Mouse (Mus musculus): ENCODE measurements at regions not wholly inside any gene's neighbourhood (a gene's known extent, or its start where the extent isn't known, plus 50 kb on each side); places are given as distances from the start of the nearest gene placed in this dataset.

GRCm38 (mm10) chr14:36819826-36820225, 148.8 kb downstream of the Ccser2 start:
- 64% methylated on average over 1 of the region's 1 CpGs for WGBS
- H3K4me2 ChIP-seq (replicated peaks; ENCODE audit: low read depth, low read length), result no peak overlapping the region
- no peaks in the 10 kb centered on the region for H3K27me3 ChIP-seq (ENCODE audit: insufficient read depth, low read length)
- H3K9ac ChIP-seq (replicated peaks; ENCODE audit: low read length), result no peak overlapping the region
- no peak overlapping the region for H3K27ac ChIP-seq (ENCODE audit: low read length)
- no peaks in the 10 kb centered on the region for H3K9me3 ChIP-seq (ENCODE audit: low read length)
- no peak for ATAC-seq (ENCODE audit: low FRiP score, low TSS enrichment)
- no peak overlapping the region for H3K4me3 ChIP-seq (ENCODE audit: low read length)
- H3K36me3 ChIP-seq (ENCODE audit: insufficient read depth, low read length), result no peaks in the 10 kb centered on the region
- H3K4me1 ChIP-seq (ENCODE audit: insufficient read depth, low read length), result no peaks in the 10 kb centered on the region

- ATAC-seq (ENCODE audit: low FRiP score, low TSS enrichment), result no peak
- H3K4me1 ChIP-seq (ENCODE audit: insufficient read depth, low read length), result no peaks in the 10 kb centered on the region
- no peaks in the 10 kb centered on the region for H3K27me3 ChIP-seq (ENCODE audit: insufficient read depth, low read length)
- H3K4me3 ChIP-seq (ENCODE audit: low read length), result no peak overlapping the region
- no peak overlapping the region for H3K9ac ChIP-seq (replicated peaks; ENCODE audit: low read length)
- no peaks in the 10 kb centered on the region for H3K36me3 ChIP-seq (ENCODE audit: insufficient read depth, low read length)
- no peak overlapping the region for H3K4me2 ChIP-seq (replicated peaks; ENCODE audit: low read depth, low read length)
- H3K27ac ChIP-seq (ENCODE audit: low read length), result no peak overlapping the region
- 64% methylated on average over 2 of the region's 3 CpGs for WGBS
- H3K9me3 ChIP-seq (ENCODE audit: low read length), result no peaks in the 10 kb centered on the region
Observed at GRCm38 (mm10) chr14:36802418-36802817, 166.2 kb downstream of the Ccser2 start.

- Histone ChIP-seq H3K36me3 (ENCODE audit: insufficient read depth, low read length) (no peaks in the 10 kb centered on the region), H3K9me3 (ENCODE audit: low read length) (no peaks in the 10 kb centered on the region), H3K4me3 (ENCODE audit: low read length) (no peak overlapping the region), H3K4me1 (ENCODE audit: insufficient read depth, low read length) (no peaks in the 10 kb centered on the region), H3K9ac (replicated peaks; ENCODE audit: low read length) (no peak overlapping the region), H3K4me2 (replicated peaks; ENCODE audit: low read depth, low read length) (no peak overlapping the region), H3K27me3 (ENCODE audit: insufficient read depth, low read length) (no peaks in the 10 kb centered on the region), H3K27ac (ENCODE audit: low read length) (no peak overlapping the region)
- 79% methylated on average over 1 of the region's 1 CpGs for WGBS
- ATAC-seq (ENCODE audit: low FRiP score, low TSS enrichment), result no peak
Observed at GRCm38 (mm10) chr14:36799820-36800219, 168.8 kb downstream of the Ccser2 start.

GRCm38 (mm10) chr14:36781882-36782281, 186.7 kb downstream of the Ccser2 start:
- WGBS, result 87% methylated on average over 2 of the region's 2 CpGs
- H3K27ac ChIP-seq (ENCODE audit: low read length), result no peak overlapping the region
- ATAC-seq (ENCODE audit: low FRiP score, low TSS enrichment), result no peak
- no peaks in the 10 kb centered on the region for H3K4me1 ChIP-seq (ENCODE audit: insufficient read depth, low read length)
- H3K27me3 ChIP-seq (ENCODE audit: insufficient read depth, low read length), result no peaks in the 10 kb centered on the region
- H3K9ac ChIP-seq (replicated peaks; ENCODE audit: low read length), result no peak overlapping the region
- no peaks in the 10 kb centered on the region for H3K36me3 ChIP-seq (ENCODE audit: insufficient read depth, low read length)
- no peak overlapping the region for H3K4me2 ChIP-seq (replicated peaks; ENCODE audit: low read depth, low read length)
- H3K4me3 ChIP-seq (ENCODE audit: low read length), result no peak overlapping the region
- H3K9me3 ChIP-seq (ENCODE audit: low read length), result no peaks in the 10 kb centered on the region

- 58% methylated on average over 1 of the region's 1 CpGs for WGBS
- Histone ChIP-seq H3K27ac (ENCODE audit: low read length) (no peak overlapping the region), H3K4me2 (replicated peaks; ENCODE audit: low read depth, low read length) (no peak overlapping the region), H3K9ac (replicated peaks; ENCODE audit: low read length) (no peak overlapping the region), H3K36me3 (ENCODE audit: insufficient read depth, low read length) (no peaks in the 10 kb centered on the region), H3K4me1 (ENCODE audit: insufficient read depth, low read length) (no peaks in the 10 kb centered on the region), H3K4me3 (ENCODE audit: low read length) (no peak overlapping the region), H3K9me3 (ENCODE audit: low read length) (no peaks in the 10 kb centered on the region), H3K27me3 (ENCODE audit: insufficient read depth, low read length) (no peaks in the 10 kb centered on the region)
- no peak for ATAC-seq (ENCODE audit: low FRiP score, low TSS enrichment)
Observed at GRCm38 (mm10) chr14:36778956-36779355, 189.6 kb downstream of the Ccser2 start.

- no peak overlapping the region for H3K4me2 ChIP-seq (replicated peaks; ENCODE audit: low read depth, low read length)
- H3K27ac ChIP-seq (ENCODE audit: low read length), result no peak overlapping the region
- peak; percentile 46; the same call in 1 of the 2 replicates for ATAC-seq (ENCODE audit: low FRiP score, low TSS enrichment)
- H3K9me3 ChIP-seq (ENCODE audit: low read length), result no peaks in the 10 kb centered on the region
- H3K9ac ChIP-seq (replicated peaks; ENCODE audit: low read length), result no peak overlapping the region
- H3K4me3 ChIP-seq (ENCODE audit: low read length), result no peak overlapping the region
- WGBS, result 59% methylated on average over 3 of the region's 3 CpGs
- H3K27me3 ChIP-seq (ENCODE audit: insufficient read depth, low read length), result no peaks in the 10 kb centered on the region
- no peaks in the 10 kb centered on the region for H3K4me1 ChIP-seq (ENCODE audit: insufficient read depth, low read length)
- H3K36me3 ChIP-seq (ENCODE audit: insufficient read depth, low read length), result no peaks in the 10 kb centered on the region
Observed at GRCm38 (mm10) chr14:36774349-36774748, 194.2 kb downstream of the Ccser2 start.

- 78% methylated on average over 4 of the region's 4 CpGs for WGBS
- Histone ChIP-seq H3K4me2 (replicated peaks; ENCODE audit: low read depth, low read length) (no peak overlapping the region), H3K4me1 (ENCODE audit: insufficient read depth, low read length) (no peaks in the 10 kb centered on the region), H3K4me3 (ENCODE audit: low read length) (no peak overlapping the region), H3K27ac (ENCODE audit: low read length) (no peak overlapping the region), H3K9ac (replicated peaks; ENCODE audit: low read length) (no peak overlapping the region), H3K36me3 (ENCODE audit: insufficient read depth, low read length) (no peaks in the 10 kb centered on the region), H3K9me3 (ENCODE audit: low read length) (no peaks in the 10 kb centered on the region), H3K27me3 (ENCODE audit: insufficient read depth, low read length) (no peaks in the 10 kb centered on the region)
- no peak for ATAC-seq (ENCODE audit: low FRiP score, low TSS enrichment)
Observed at GRCm38 (mm10) chr14:36764377-36764776, 204.2 kb downstream of the Ccser2 start.

- Histone ChIP-seq H3K36me3 (ENCODE audit: insufficient read depth, low read length) (no peaks in the 10 kb centered on the region), H3K9me3 (ENCODE audit: low read length) (no peaks in the 10 kb centered on the region), H3K4me3 (ENCODE audit: low read length) (no peak overlapping the region), H3K4me2 (replicated peaks; ENCODE audit: low read depth, low read length) (no peak overlapping the region), H3K4me1 (ENCODE audit: insufficient read depth, low read length) (no peaks in the 10 kb centered on the region), H3K27ac (ENCODE audit: low read length) (no peak overlapping the region), H3K27me3 (ENCODE audit: insufficient read depth, low read length) (no peaks in the 10 kb centered on the region), H3K9ac (replicated peaks; ENCODE audit: low read length) (no peak overlapping the region)
- ATAC-seq (ENCODE audit: low FRiP score, low TSS enrichment), result no peak
- 55% methylated on average over 6 of the region's 6 CpGs for WGBS
Observed at GRCm38 (mm10) chr14:36756056-36756455, 212.5 kb downstream of the Ccser2 start.

- Histone ChIP-seq H3K4me2 (replicated peaks; ENCODE audit: low read depth, low read length) (no peak overlapping the region), H3K4me3 (ENCODE audit: low read length) (no peak overlapping the region), H3K4me1 (ENCODE audit: insufficient read depth, low read length) (no peaks in the 10 kb centered on the region), H3K9ac (replicated peaks; ENCODE audit: low read length) (no peak overlapping the region), H3K27me3 (ENCODE audit: insufficient read depth, low read length) (no peaks in the 10 kb centered on the region), H3K36me3 (ENCODE audit: insufficient read depth, low read length) (no peaks in the 10 kb centered on the region), H3K9me3 (ENCODE audit: low read length) (0 out of 2 replicates have a peak, but pooled peaks cover 3% of the 10 kb centered on the region), H3K27ac (ENCODE audit: low read length) (no peak overlapping the region)
- WGBS, result 88% methylated on average over 6 of the region's 6 CpGs
- no peak for ATAC-seq (ENCODE audit: low FRiP score, low TSS enrichment)
Observed at GRCm38 (mm10) chr14:36748130-36748883, 220.3 kb downstream of the Ccser2 start.

- WGBS, result 66% methylated on average over 8 of the region's 8 CpGs
- no peak for ATAC-seq (ENCODE audit: low FRiP score, low TSS enrichment)
- Histone ChIP-seq H3K4me2 (replicated peaks; ENCODE audit: low read depth, low read length) (no peak overlapping the region), H3K9ac (replicated peaks; ENCODE audit: low read length) (no peak overlapping the region), H3K9me3 (ENCODE audit: low read length) (no peaks in the 10 kb centered on the region), H3K27me3 (ENCODE audit: insufficient read depth, low read length) (no peaks in the 10 kb centered on the region), H3K4me1 (ENCODE audit: insufficient read depth, low read length) (no peaks in the 10 kb centered on the region), H3K27ac (ENCODE audit: low read length) (no peak overlapping the region), H3K36me3 (ENCODE audit: insufficient read depth, low read length) (no peaks in the 10 kb centered on the region), H3K4me3 (ENCODE audit: low read length) (no peak overlapping the region)
Observed at GRCm38 (mm10) chr14:36731095-36731494, 237.5 kb downstream of the Ccser2 start.
